Mouse (Mus musculus) olfactory bulb, adult 2 months (tissue): Measurements from ENCODE around the gene Dock6.

Experiments used
- CTCF ChIP-seq: fragments of 200-500 bp; IDR thresholded peaks from 2 replicates; pipeline ENCODE4 v1.5.1; 2012; ENCODE audit warnings: low read depth, mild to moderate bottlenecking, low read length, moderate library complexity; ENCODE audit not compliant: insufficient read depth
- POLR2A ChIP-seq: fragments of 200-500 bp; IDR thresholded peaks from 2 replicates; pipeline ENCODE4 v1.6.1; 2012; ENCODE audit warnings: mild to moderate bottlenecking, low read depth, low read length, moderate library complexity; ENCODE audit not compliant: insufficient read depth

DNA sequence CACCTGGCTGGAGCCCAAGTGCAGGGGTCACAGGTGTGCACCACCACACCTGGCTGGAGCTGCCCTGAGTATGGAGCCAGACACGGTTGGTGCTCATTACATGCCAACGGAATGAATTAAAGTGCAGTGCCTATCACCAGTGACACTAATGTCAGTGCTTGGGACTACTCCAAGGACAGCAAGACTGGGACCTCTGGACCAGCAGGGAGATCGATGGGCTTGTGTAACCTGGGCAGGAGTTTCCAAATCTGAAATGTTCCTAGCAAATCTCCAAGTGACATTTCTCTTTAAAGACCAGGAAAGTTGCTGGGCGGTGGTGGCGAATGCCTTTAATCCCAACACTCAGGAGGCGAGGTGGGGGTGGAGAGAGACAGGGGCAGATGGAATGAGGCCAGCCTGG lies 29.7 kb downstream of the Dock6 start:
- TF ChIP-seq CTCF: no peak
- no peak for TF ChIP-seq POLR2A
